Mouse (Mus musculus): ENCODE measurements around the gene Rilp.

The Rilp gene

DNA sequence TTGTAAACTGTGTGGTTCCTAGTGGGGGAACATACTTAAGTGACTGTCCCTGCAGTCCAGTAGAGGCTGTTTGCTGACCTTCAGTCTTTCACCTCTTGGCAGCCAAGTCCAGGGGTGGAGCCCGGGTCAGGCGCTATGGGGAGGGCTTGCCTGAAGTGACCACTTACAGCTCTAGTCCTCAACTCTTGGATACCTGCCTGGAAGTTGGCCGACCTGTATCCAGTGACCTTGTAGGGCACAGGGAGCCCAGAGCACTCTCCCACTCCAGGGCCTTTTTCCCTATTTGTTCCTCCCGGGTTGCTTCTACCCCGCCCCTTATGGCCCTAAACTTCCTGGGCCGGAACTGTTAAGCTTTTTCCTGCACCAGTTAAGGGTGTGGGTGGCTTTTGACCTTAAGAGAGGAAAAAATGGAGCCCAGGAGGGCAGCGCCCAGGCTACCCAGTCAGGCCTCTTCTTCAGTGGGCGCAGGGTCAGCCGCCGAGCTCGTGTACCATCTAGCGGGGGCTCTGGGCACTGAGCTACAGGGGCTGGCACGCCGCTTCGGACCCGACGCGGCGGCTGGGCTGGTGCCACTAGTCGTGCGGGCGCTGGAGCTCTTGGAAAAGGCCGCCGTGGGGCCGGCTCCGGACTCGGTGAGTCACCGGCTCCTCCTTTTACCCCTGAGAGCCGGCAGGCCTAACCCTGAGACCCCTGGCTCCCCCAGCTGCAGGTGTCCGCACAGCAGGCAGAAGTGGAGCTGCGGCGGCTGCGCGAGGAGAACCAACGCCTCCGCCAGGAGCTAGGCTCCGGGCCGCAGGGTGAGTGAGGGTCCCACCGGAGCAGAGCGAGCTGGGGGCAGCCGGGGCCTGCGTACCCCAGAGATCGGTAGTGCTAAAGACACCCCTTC lies at the start of gene Rilp:
Rilp (plus strand) TSS at position 354 of the 886 bp plus-strand sequence.
- peak; percentile 78 for DNase-seq (ENCODE audit: low spot score)

- DNase-seq (ENCODE audit: low spot score): peak; percentile 92
Observed at GRCm38 (mm10) chr11:75460103-75460843, 49.6 kb upstream of the Rilp start.

- peak; percentile 98 for DNase-seq (ENCODE audit: low spot score)
Observed at GRCm38 (mm10) chr11:75460844-75461742, 48.8 kb upstream of the Rilp start, which contains the start of gene Tlcd2. Tlcd2 (plus strand) TSS chr11:75461715.

GRCm38 (mm10) chr11:75461743-75462252 lies 48.1 kb upstream of the Rilp start:
- DNase-seq (ENCODE audit: low spot score): no peak

DNA sequence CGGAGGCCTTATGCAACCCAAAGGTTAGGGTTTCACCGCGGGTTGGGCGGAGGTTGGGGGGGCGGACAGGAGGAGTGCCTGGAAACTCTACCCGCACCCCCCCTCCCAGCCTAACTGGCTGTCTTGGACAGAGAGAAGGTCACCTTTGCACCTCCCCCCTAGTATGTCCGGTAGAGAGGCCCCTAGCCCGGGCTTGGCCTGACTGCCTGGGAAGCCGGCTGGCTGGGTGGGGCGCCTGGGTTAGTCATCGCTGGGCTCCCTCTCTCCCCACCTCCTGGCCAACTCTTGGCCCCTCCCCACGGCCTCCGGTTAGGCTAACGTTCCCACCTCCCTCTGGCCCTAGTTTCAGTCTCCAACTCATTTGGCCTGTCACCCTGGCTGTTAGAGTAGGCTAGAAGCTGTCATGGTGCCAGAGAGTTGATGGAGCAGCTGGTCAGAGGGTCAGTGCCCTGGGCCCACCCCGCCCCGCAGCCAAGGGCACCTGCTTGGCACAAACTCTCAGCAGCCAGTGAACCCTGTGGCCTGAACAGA lies 47.6 kb upstream of the Rilp start:
- DNase-seq (ENCODE audit: low spot score): peak; percentile 87

DNA sequence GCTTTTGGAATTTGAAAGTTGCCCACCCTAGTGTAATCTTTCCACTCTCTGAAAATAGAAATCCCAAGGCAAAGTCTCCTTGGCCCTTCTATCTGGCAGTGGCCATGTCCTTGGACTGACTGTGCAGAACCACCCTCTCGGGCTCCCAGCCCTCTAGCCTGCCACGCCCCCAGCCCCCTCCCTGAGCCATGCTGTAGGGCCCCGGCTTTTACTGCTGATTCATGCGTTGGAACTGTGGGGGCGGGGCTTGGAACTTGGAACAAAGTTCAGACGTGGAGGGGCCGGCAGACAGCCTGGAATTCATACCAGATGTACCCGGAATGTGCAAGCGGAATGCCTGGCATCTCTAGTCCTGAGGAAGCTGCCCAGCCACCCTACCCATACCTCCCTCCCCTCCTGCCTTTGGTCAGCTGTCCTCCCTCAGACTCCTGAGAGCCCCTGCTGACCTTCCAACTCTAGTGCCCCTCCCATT lies 47.0 kb upstream of the Rilp start:
- peak; percentile 99 for DNase-seq (ENCODE audit: low spot score)

DNA sequence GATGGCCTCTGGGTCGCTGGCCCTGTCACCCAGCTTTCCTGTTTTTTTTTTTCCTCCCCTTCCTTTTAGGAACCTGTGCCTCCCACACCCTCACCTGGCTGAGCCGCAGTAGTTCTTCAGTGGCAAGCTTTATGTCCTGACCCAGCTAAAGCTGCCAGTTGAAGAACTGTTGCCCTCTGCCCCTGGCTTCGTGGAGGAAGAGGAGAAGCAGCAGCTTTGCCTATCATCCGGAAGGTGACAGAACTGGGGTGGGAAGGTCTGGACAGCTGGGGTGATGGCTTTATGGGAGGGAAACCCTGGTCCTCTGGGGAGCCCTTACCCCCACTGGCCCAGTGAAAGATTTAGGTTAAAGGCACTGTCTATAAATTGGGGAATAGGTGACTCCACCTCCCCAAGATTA lies 46.3 kb upstream of the Rilp start:
- no peak for DNase-seq (ENCODE audit: low spot score)

DNA sequence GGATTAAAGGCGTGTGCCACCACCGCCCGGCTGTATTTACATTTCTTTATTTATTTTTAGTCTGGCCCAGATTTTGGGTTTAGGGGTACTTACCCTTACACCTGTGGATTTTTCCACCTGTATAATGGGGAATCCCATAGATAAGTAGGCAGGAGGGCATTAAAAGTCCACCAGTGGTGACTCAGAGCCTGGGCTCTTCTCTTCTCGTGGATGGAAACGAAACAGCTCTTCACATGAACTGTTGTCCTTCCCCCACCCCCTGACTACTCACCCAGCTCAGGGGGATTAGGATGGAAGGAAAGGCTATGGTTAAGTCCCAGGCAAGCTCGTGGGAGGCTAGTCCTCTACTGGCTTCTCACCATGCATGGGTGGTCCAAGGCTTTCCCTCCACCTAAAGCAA lies 45.5 kb upstream of the Rilp start:
- DNase-seq (ENCODE audit: low spot score): no peak

GRCm38 (mm10) chr11:75465051-75465450 lies 44.8 kb upstream of the Rilp start:
- no peak for DNase-seq (ENCODE audit: low spot score)

- no peak for DNase-seq (ENCODE audit: low spot score)
Observed at GRCm38 (mm10) chr11:75466731-75467505, 43.0 kb upstream of the Rilp start.

DNA sequence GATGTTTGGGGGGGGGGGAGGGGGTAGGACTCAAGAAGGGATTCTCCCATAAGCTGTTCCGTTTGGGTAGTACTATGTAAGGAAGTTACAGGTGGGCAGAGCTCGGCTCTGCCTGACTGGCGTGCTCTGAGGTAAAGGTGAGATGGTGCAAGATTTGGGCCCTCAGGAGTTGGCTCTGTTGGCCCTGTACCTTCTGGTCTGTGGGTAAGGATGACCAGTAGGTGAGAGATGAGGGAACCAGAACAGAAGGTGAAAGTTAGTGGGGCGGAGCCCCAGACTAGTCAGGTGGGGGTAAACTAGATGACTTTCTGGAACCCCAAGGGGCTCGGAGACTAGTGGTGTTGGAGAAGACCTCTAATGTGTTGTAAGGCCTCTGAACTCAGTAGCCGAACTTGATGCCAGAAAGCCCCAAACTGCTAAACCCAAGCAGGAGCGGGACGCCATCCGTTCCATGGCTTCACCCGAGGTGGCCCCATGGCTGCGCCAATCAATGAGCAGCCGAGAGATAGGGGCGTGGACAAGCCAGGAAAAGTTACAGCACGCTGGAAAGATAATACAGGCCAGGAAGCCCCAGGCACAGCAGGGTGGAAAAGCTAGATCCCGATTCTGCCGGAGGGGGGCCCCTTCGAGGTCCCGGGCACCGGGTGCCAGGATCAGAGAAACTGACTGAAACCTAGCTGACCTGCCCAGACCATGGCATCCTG lies 42.2 kb upstream of the Rilp start:
- peak; percentile 78 for DNase-seq (ENCODE audit: low spot score)

GRCm38 (mm10) chr11:75468410-75468809 lies 41.5 kb upstream of the Rilp start:
- no peak for DNase-seq (ENCODE audit: low spot score)

DNA sequence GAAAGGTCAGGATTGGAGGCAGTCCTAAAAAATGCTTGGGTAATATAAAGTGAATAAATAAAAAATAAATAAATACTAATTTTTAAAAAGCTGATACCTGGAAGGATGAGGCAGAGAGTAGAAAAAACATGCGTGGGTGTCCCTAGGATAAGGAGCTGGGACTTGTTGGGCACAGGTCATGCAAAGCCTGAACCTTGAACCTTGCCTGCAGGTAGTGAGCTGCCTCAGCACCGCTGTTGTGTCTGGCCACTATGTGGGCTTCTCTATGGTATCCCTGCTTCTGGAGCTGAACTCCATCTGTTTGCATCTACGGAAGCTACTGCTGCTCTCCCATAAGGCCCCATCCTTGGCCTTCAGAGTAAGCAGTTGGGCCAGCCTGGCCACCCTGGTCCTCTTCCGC lies 40.6 kb upstream of the Rilp start:
- DNase-seq (ENCODE audit: low spot score): no peak

- DNase-seq (ENCODE audit: low spot score): no peak
Observed at GRCm38 (mm10) chr11:75470675-75471074, 39.2 kb upstream of the Rilp start.

GRCm38 (mm10) chr11:75472469-75473081 lies 37.3 kb upstream of the Rilp start:
- DNase-seq (ENCODE audit: low spot score): no peak

DNA sequence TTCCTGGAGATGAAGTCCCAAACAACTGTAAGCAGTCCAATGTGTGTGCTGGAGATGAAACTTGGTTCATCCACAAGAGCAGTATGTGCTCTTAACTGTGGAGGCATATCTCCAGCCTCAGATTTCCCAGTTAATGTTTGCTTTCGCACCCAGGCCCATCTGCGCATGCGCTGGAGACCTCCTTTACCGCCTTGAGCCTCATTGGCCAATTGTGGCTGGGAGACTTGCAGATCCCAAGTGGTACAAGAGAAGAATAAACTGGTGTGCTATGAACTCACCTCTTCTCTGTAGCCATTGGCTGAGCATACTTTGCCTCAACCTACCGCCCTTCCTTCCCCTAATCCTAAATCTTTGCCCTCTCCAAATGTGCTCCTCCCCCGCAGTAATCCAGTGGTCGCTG lies 36.5 kb upstream of the Rilp start:
- DNase-seq (ENCODE audit: low spot score): no peak

- DNase-seq (ENCODE audit: low spot score): no peak
Observed at GRCm38 (mm10) chr11:75486192-75486591, 23.7 kb upstream of the Rilp start.

DNA sequence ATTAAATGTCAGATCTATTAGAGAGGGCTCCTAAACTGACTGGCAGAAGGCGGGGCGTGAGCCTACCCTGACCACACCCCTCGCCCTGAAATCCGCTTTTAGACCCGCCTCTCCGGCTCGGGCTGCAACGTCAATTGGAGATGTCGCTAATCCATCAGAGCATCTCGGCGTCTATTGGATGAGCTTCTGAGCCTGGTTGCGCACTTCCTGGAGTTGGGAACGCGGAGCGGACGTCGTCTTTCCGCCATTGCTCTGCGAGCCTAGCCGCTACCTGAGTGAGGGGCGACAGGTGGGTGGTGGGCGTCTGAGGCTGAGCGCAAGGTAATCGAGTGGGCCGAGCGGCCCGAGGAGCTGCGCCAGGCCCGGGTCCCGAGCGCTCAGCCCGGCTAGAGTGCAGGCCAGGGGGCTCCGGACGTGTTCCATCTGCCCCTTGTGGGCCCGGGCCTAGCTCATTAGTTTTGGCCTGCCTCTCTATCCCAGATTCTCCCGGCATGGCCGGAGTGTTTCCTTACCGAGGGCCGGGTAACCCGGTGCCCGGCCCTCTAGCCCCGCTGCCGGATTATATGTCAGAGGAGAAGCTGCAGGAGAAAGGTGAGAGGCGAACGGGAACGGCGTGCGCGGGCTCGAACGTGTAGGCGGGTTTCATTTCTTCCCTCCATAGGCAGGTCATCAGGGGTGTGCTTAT lies 23.2 kb upstream of the Rilp start, which contains the start of gene Prpf8:
Prpf8 (plus strand) TSS at position 216 of the 685 bp plus-strand sequence.
- peak; percentile 95 for DNase-seq (ENCODE audit: low spot score)

DNA sequence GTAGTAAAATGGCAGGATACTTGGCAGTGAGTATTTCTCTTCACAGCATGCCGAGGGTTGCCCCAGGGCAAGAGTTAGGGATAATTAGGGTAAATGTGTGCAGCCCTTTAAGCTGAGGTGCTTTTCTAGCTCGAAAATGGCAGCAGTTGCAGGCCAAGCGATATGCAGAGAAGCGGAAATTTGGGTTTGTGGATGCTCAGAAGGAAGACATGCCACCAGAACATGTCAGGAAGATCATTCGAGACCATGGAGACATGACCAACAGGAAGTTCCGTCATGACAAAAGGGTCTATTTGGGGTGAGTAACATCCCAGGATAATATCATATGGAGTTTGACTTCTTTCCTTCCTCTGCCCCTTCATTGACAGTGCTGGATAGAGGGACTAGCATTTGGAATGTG lies 22.4 kb upstream of the Rilp start:
- no peak for DNase-seq (ENCODE audit: low spot score)

Data from testis, postnatal 10 days (tissue).